Mouse (Mus musculus): ENCODE results near the gene Serf1. TPM values are rescaled to one million over a fixed set of nuclear protein-coding genes. Genes with fewer than 3 reads are reported as not detected.

The Serf1 gene
- polyA plus RNA-seq (2015; fragmentation: Nextera tagmentation; extraction: Ambion mirVana) = 126 and 129 TPM in 2 replicates

DNA sequence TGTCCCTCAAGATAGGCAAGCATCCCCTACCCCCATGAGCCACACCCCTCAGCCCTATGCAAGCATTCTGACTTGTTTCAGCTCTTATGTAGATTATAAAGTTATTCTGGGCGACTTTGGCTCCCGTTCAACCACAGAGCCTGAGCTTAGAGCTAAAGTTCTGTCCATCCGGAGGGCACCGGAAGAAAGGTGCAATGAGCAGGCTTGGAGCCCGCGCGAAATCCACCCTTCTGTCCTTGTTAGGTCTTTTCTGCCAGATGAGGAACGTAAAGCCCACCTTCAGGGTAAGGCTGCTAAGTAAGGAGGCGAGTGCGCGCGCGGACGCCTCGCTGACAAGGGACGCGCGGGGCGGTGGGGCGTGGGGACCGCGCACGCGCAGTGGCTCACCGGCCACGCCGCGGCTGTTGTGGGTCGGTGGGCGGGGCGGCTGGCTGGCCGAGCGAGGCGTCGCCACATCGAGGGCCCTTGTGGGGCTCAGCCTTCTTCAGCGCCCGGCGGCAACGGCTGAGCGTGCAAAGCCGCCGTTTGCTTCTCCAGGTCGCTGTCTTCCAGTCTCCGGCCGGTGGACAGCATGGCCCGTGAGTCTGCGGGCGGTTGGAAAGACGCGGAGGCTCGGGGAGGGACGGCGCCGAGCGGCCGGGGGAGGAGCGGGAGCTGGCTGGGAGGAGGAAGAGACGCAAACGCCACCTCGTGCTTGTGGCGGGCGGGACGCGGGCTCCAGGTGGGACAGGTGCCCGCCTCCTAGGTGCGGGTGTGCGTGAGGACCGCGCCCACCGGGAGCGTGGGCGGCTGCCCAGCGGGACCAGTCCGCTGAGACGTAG is at the start of gene Serf1:
TSS of gene Serf1 (plus strand) at position 361 of the 821 bp plus-strand sequence.
- Histone ChIP-seq H3K27ac (ENCODE audit: low read length) (peak within 1 kb of the TSS; percentile 74), H3K9me3 (ENCODE audit: control insufficient read depth, low read length) (no peaks in the 10 kb centered on the region), H3K4me2 (ENCODE audit: low read depth, low read length) (peak within 1 kb of the TSS; percentile 73), H3K36me3 (ENCODE audit: control insufficient read depth, insufficient read depth, low read length) (no peaks in the 10 kb centered on the region), H3K9ac (ENCODE audit: low read depth, low read length) (peak within 1 kb of the TSS; percentile 86), H3K4me1 (ENCODE audit: control insufficient read depth, insufficient read depth, low read length) (peaks cover 11% of the 10 kb centered on the region; the same call in 1 of the 2 replicates), H3K4me3 (ENCODE audit: low read length) (peak within 1 kb of the TSS; percentile 81), H3K27me3 (replicated peaks; ENCODE audit: control insufficient read depth, insufficient read depth, low read length) (no peaks in the 10 kb centered on the region)
- WGBS = under 1% methylated on average over 75 of the region's 76 CpGs
- ATAC-seq = peak; percentile 75

DNA sequence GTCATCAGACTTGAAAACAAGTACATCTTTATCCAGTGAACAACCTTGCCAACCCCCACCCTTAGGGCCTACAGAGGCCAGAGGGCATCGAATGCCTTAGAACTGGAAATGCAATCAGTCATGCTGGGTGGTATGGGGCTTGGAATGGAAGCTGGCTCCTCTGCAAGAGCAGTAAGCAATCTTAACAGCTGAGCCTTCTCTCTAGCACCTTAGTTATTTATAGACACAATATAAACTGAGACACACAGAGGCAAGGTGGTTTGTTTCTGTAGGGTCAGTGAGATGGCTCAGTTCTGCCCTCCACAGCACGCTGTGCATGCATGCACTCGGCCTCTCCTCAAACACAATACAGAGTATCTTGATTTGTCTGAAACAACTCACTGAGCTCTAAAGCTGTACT is 43.9 kb upstream of the Serf1 start:
- no peak overlapping the region for H3K9ac ChIP-seq (ENCODE audit: low read depth, low read length)
- no peak overlapping the region for H3K27ac ChIP-seq (ENCODE audit: low read length)
- WGBS = 88% methylated on average over 3 of the region's 3 CpGs
- no peak overlapping the region for H3K4me3 ChIP-seq (ENCODE audit: low read length)
- no peaks in the 10 kb centered on the region for H3K4me1 ChIP-seq (ENCODE audit: control insufficient read depth, insufficient read depth, low read length)
- no peaks in the 10 kb centered on the region for H3K9me3 ChIP-seq (ENCODE audit: control insufficient read depth, low read length)
- H3K36me3 ChIP-seq (ENCODE audit: control insufficient read depth, insufficient read depth, low read length) = peaks cover 12% of the 10 kb centered on the region
- no peak for ATAC-seq
- H3K4me2 ChIP-seq (ENCODE audit: low read depth, low read length) = no peak overlapping the region
- no peaks in the 10 kb centered on the region for H3K27me3 ChIP-seq (replicated peaks; ENCODE audit: control insufficient read depth, insufficient read depth, low read length)

DNA sequence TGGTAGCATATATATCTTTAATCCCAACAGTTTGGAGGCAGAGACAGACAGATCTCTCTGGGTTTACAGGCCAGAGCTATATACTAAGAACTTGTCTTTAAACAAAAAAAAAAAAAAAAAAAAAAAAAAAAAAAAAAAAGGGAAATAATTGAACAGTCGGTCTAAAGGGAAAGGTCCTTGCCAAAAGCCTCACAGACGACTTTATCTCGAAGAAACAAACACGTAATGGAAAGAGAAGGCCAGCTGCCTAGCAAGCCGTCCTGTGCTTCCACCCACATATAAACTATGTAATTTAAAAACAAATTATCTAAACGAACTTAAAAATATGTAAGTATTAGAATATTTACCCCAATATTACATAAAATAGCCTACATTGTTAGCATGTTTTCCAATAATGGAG is 40.0 kb upstream of the Serf1 start:
- Histone ChIP-seq H3K27me3 (replicated peaks; ENCODE audit: control insufficient read depth, insufficient read depth, low read length) (no peaks in the 10 kb centered on the region), H3K4me1 (ENCODE audit: control insufficient read depth, insufficient read depth, low read length) (no peaks in the 10 kb centered on the region), H3K4me3 (ENCODE audit: low read length) (no peak overlapping the region), H3K27ac (ENCODE audit: low read length) (no peak overlapping the region), H3K9me3 (ENCODE audit: control insufficient read depth, low read length) (no peaks in the 10 kb centered on the region), H3K4me2 (ENCODE audit: low read depth, low read length) (no peak overlapping the region), H3K9ac (ENCODE audit: low read depth, low read length) (no peak overlapping the region), H3K36me3 (ENCODE audit: control insufficient read depth, insufficient read depth, low read length) (0 out of 2 replicates have a peak, but pooled peaks cover 14% of the 10 kb centered on the region)
- ATAC-seq = no peak
- 87% methylated on average over 6 of the region's 6 CpGs for WGBS

DNA sequence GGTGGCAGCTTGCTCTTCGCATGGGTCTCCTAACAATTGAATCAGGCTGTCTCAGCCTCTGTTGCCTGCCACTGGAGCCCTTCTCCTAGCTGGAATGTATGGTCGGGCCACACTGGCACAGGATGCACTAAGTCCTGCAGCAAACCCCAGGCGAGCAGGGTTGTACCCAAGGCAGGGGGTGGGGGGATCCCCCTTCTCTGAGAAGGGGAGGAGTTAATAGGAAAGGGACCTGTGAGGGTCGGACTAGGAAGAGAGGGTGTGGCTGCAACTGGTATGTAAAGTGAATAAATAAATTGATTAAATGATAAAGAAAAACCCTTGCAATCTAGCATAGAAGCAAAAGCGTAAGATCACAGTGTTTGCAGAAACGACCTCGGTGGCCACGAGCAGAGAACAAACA is 36.3 kb upstream of the Serf1 start:
- no peak overlapping the region for H3K27ac ChIP-seq (ENCODE audit: low read length)
- no peaks in the 10 kb centered on the region for H3K27me3 ChIP-seq (replicated peaks; ENCODE audit: control insufficient read depth, insufficient read depth, low read length)
- no peak for ATAC-seq
- WGBS = 82% methylated on average over 8 of the region's 8 CpGs
- no peak overlapping the region for H3K4me3 ChIP-seq (ENCODE audit: low read length)
- H3K4me2 ChIP-seq (ENCODE audit: low read depth, low read length) = no peak overlapping the region
- no peaks in the 10 kb centered on the region for H3K9me3 ChIP-seq (ENCODE audit: control insufficient read depth, low read length)
- no peak overlapping the region for H3K9ac ChIP-seq (ENCODE audit: low read depth, low read length)
- 0 out of 2 replicates have a peak, but pooled peaks cover 6% of the 10 kb centered on the region for H3K36me3 ChIP-seq (ENCODE audit: control insufficient read depth, insufficient read depth, low read length)
- H3K4me1 ChIP-seq (ENCODE audit: control insufficient read depth, insufficient read depth, low read length) = no peaks in the 10 kb centered on the region

DNA sequence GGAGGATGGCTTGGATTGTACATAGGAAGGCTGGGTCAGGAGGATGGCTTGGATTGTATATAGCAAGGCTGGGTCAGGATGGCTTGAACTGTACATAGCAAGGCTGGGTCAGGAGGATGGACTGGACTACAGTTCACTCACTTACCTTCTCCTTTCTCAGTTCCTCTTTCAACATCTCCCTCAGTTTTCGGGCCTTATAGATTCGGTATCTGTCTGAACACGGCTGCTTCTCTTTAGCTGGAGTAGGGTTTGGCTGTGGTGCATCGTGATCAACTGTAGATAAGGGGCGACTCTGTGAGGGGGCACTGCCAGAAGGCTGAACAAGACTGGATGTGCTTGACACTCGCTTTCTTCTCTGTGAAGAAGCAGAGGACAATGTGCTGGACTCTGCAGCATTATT is 9.0 kb upstream of the Serf1 start:
- WGBS = 91% methylated on average over 6 of the region's 6 CpGs
- H3K4me3 ChIP-seq (ENCODE audit: low read length) = no peak overlapping the region

DNA sequence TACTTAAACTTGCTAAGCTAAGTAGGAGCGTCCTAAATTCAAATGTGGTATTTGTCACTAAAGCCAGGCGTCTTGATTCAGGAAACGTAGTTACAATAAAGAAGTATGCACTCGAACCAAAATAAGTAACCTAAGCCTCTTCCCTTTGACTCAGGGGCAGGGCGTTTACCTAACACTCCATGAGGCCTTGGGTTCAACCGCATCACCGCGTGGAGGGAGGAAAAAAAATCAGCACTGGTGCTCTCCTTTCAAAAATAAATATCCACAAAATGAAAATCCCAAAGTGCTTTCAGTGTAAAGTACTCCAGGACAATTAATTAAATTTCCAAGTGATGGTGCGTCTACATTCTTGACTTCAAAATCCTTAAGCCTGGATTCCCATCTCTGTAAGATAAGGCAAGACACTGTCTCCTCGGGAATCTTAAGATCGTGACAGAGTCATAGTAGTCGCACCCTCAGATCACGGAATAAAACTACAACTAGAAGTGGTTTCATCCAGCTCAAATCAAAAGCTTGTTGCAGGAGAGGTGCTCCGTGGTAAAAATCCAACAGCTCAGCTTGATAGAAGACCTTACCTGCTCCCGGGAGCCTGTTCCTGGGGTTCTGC is 4.7 kb upstream of the Serf1 start:
- peak overlapping the region; percentile 85 for H3K27ac ChIP-seq (ENCODE audit: low read length)
- H3K9ac ChIP-seq (ENCODE audit: low read depth, low read length) = peak overlapping the region; percentile 94
- peaks cover 13% of the 10 kb centered on the region for H3K4me1 ChIP-seq (ENCODE audit: control insufficient read depth, insufficient read depth, low read length)
- H3K27me3 ChIP-seq (replicated peaks; ENCODE audit: control insufficient read depth, insufficient read depth, low read length) = no peaks in the 10 kb centered on the region
- H3K36me3 ChIP-seq (ENCODE audit: control insufficient read depth, insufficient read depth, low read length) = no peaks in the 10 kb centered on the region; the same call in 1 of the 2 replicates
- 3% methylated on average over 15 of the region's 15 CpGs for WGBS
- H3K4me2 ChIP-seq (ENCODE audit: low read depth, low read length) = peak overlapping the region; percentile 81
- H3K9me3 ChIP-seq (ENCODE audit: control insufficient read depth, low read length) = no peaks in the 10 kb centered on the region
- 0 out of 2 replicates have a peak, but pooled peaks have one; percentile 1 for ATAC-seq
- peak overlapping the region; percentile 100 for H3K4me3 ChIP-seq (ENCODE audit: low read length)

More for the DNA sequence above, 9.0 kb upstream of the Serf1 start:
- Histone ChIP-seq H3K4me2 (ENCODE audit: low read depth, low read length) (no peak overlapping the region), H3K36me3 (ENCODE audit: control insufficient read depth, insufficient read depth, low read length) (peaks cover 10% of the 10 kb centered on the region), H3K9me3 (ENCODE audit: control insufficient read depth, low read length) (no peaks in the 10 kb centered on the region), H3K27ac (ENCODE audit: low read length) (no peak overlapping the region), H3K9ac (ENCODE audit: low read depth, low read length) (no peak overlapping the region), H3K27me3 (replicated peaks; ENCODE audit: control insufficient read depth, insufficient read depth, low read length) (no peaks in the 10 kb centered on the region), H3K4me1 (ENCODE audit: control insufficient read depth, insufficient read depth, low read length) (peaks cover 10% of the 10 kb centered on the region)
- ATAC-seq = no peak

DNA sequence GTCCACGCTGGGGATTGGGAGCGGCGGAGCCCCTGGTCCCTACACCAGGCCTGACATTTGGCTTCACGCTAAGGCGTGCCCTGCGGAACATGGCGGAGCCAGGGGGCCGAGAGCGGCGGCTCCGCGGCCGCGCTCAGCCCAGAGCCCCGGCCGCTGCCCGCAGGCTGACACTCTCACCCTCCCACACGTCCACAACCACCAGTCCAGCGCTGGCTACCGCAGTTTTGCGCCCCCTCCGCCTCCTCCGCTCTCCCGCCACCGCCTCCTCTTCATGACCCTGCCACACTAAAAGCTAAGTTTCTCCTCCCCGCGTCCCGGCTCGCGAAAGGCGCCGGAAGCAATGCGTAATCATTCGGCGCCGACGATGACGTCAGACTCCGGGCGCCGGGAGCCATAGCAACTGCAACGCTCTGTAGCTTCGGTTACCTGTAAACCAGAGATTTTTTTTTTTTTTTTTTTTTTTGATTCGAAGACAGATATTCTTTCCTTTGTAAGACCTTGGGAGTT is 4.0 kb upstream of the Serf1 start, which contains the start of gene Bdp1:
TSS of gene Bdp1 (minus strand) at position 323 of the 507 bp plus-strand sequence.
- H3K9ac ChIP-seq (ENCODE audit: low read depth, low read length) = peak within 1 kb of the TSS; percentile 94
- peak within 1 kb of the TSS; percentile 81 for H3K4me2 ChIP-seq (ENCODE audit: low read depth, low read length)
- H3K27ac ChIP-seq (ENCODE audit: low read length) = peak within 1 kb of the TSS; percentile 85
- peaks cover 16% of the 10 kb centered on the region for H3K4me1 ChIP-seq (ENCODE audit: control insufficient read depth, insufficient read depth, low read length)
- WGBS = under 1% methylated on average over 44 of the region's 44 CpGs
- peak; percentile 81 for ATAC-seq
- H3K27me3 ChIP-seq (replicated peaks; ENCODE audit: control insufficient read depth, insufficient read depth, low read length) = no peaks in the 10 kb centered on the region
- H3K36me3 ChIP-seq (ENCODE audit: control insufficient read depth, insufficient read depth, low read length) = no peaks in the 10 kb centered on the region; the same call in 1 of the 2 replicates
- H3K9me3 ChIP-seq (ENCODE audit: control insufficient read depth, low read length) = no peaks in the 10 kb centered on the region
- H3K4me3 ChIP-seq (ENCODE audit: low read length) = peak within 1 kb of the TSS; percentile 100

DNA sequence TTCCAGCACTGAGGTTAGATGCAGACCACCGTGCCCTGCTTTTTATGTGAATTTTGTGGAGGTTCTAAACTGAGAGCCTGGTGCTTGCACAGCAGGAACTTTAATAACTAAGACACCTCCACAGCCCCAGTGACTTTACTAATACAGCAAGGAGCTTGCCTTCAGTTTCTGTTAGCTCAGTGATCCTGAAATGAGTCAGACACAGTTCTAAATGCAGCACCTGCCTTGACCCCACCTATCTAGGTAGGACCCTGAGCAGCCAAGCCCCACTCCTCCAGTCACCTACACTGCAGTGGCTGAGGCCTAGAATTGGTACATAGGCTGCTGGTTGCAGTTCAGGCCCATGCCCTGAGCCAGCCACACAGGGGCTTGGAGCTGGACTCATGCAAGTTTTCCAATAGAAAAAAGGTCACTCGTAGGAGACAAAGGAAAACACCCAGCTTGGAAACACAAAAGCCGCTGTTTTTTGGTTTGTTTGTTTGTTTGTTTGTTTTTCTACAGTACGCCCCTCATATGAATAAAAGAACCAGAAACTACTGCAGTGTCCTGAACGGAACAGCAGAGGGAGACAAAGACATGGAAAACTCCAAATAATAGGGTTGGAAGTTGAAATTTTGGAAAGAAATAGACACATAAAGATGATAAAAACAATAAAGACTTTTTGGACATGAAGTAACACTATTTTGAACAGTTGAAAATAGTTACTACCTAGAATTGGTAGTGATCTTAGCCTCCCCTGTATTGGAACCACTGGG is 4.6 kb downstream of the Serf1 start:
- Histone ChIP-seq H3K9ac (ENCODE audit: low read depth, low read length) (no peak overlapping the region), H3K36me3 (ENCODE audit: control insufficient read depth, insufficient read depth, low read length) (no peaks in the 10 kb centered on the region), H3K9me3 (ENCODE audit: control insufficient read depth, low read length) (no peaks in the 10 kb centered on the region), H3K27ac (ENCODE audit: low read length) (no peak overlapping the region), H3K27me3 (replicated peaks; ENCODE audit: control insufficient read depth, insufficient read depth, low read length) (no peaks in the 10 kb centered on the region), H3K4me1 (ENCODE audit: control insufficient read depth, insufficient read depth, low read length) (peaks cover 7% of the 10 kb centered on the region; the same call in 1 of the 2 replicates), H3K4me2 (ENCODE audit: low read depth, low read length) (no peak overlapping the region), H3K4me3 (ENCODE audit: low read length) (no peak overlapping the region)
- no peak for ATAC-seq
- WGBS = 55% methylated on average over 5 of the region's 5 CpGs

DNA sequence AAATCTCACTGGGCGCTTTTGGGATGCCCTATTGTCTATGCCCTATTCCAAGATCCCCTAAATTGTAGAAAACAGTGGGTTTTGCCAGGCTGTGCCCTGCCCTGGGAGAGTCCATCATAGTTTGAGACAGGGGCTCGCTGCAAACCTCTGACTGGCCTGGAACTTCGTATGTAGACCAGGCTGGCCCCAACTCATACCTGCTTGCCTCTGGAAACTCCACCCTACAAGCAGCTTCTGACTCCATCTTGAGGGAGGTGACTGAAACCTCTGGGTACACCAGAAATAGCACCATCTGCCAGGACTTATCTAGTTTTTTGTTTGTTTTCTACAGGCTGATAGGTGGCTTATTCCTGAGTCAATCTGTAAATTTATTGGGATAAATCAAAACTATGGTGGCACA is 16.2 kb downstream of the Serf1 start:
- Histone ChIP-seq H3K27ac (ENCODE audit: low read length) (no peak overlapping the region), H3K27me3 (replicated peaks; ENCODE audit: control insufficient read depth, insufficient read depth, low read length) (no peaks in the 10 kb centered on the region), H3K4me1 (ENCODE audit: control insufficient read depth, insufficient read depth, low read length) (peaks cover 9% of the 10 kb centered on the region), H3K4me3 (ENCODE audit: low read length) (peak overlapping the region; percentile 91), H3K4me2 (ENCODE audit: low read depth, low read length) (peak overlapping the region; percentile 68), H3K36me3 (ENCODE audit: control insufficient read depth, insufficient read depth, low read length) (no peaks in the 10 kb centered on the region; the same call in none of the 2 replicates), H3K9me3 (ENCODE audit: control insufficient read depth, low read length) (no peaks in the 10 kb centered on the region), H3K9ac (ENCODE audit: low read depth, low read length) (no peak overlapping the region)
- 83% methylated on average over 3 of the region's 3 CpGs for WGBS
- ATAC-seq = peak; percentile 21; the same call in 1 of the 2 replicates
